Mouse (Mus musculus) heart, adult 8-10 months (tissue): ENCODE results near the gene Platr17. TPM values are rescaled to one million over a fixed set of nuclear protein-coding genes. Genes with fewer than 3 reads are reported as not detected.
"Not testable (repeated sequence)": the region's sequence is repeated elsewhere in the genome, so short reads cannot be mapped to it uniquely, and the experiment has no call there.

Experiments used
- DNase-seq: peaks from one replicate; pipeline ENCODE4 v3.0.0; 2022; ENCODE audit warnings: low spot score
- total RNA-seq, 4 experiments: library from RNA; stranded (reverse); gene quantifications; 2 replicates each; pipeline ENCODE4 v1.2.4; 2022

Platr17 gene
- total RNA-seq, 4 experiments from 2014 or later: not detected

DNA sequence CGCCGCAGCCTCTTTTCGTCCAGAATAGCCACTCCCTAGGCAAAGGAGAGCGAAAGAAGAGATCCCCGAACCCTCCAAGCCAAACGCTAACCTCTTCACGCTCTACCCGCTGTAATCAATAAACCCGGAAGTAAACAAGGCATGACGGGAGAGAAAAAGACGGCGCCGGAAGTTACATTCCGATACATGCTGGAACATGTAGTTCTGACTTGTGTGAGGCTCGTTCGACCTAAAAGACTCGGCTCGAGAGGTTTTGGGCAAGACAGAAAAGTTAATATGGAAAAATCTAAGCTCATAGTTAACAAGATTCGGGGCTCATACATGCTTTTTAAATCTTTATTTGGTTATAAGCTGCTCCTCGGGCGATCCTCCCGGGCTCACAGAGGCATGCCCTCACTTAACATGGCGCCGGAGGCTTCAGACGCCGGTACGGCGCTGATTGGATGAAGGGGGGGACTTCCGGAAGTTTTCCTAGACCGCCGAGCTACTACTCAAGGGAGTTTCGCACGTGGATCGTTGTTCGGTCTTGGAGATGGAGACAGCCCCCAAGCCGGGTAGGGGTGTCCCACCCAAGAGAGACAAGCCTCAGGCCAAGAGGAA is 35.4 kb downstream of the Platr17 start, which contains the start of the genes Pfdn6 and Wdr46:
Gene Pfdn6 (minus strand): TSS at position 138 of the 600 bp plus-strand sequence.
Gene Wdr46 (plus strand): TSS at position 455 of the 600 bp plus-strand sequence.
- DNase-seq: peak; percentile 93

GRCm38 (mm10) chr17:33940981-33941380 is 36.0 kb downstream of the Platr17 start:
- DNase-seq: no peak

- DNase-seq: no peak
These were observed 36.4 kb downstream of the Platr17 start for GRCm38 (mm10) chr17:33941381-33941780.

GRCm38 (mm10) chr17:33943454-33943853 is 38.5 kb downstream of the Platr17 start:
- DNase-seq: no peak

GRCm38 (mm10) chr17:33947430-33948089 is 42.6 kb downstream of the Platr17 start:
- DNase-seq: no peak

- no peak for DNase-seq
These were observed 43.4 kb downstream of the Platr17 start for GRCm38 (mm10) chr17:33948090-33948904.

- no peak for DNase-seq
These were observed 44.1 kb downstream of the Platr17 start for GRCm38 (mm10) chr17:33948905-33949537.

DNA sequence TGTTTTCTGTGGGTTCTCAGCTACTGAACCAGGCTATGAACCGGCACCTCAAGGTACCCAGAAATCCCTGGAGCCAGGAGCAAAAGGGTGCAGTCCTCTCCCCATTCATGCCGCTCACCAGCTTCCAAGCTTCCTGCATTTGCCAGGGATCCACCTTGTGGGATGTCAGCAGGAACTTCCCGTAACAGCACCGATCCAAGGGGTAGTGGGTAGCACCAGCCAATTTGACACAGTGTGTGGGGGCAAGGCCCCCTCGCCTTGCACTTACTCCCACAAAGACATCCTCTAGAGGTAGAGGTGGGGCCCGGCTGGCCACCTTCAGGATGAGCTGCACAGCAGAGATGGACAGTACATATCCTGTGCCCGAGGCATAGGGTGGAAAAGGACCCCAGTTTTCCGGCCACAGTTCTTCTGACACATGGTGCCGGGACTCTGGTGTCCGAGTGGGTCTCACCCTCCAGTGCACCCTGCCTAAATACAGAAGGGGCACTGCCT is 45.2 kb downstream of the Platr17 start:
- no peak for DNase-seq

DNA sequence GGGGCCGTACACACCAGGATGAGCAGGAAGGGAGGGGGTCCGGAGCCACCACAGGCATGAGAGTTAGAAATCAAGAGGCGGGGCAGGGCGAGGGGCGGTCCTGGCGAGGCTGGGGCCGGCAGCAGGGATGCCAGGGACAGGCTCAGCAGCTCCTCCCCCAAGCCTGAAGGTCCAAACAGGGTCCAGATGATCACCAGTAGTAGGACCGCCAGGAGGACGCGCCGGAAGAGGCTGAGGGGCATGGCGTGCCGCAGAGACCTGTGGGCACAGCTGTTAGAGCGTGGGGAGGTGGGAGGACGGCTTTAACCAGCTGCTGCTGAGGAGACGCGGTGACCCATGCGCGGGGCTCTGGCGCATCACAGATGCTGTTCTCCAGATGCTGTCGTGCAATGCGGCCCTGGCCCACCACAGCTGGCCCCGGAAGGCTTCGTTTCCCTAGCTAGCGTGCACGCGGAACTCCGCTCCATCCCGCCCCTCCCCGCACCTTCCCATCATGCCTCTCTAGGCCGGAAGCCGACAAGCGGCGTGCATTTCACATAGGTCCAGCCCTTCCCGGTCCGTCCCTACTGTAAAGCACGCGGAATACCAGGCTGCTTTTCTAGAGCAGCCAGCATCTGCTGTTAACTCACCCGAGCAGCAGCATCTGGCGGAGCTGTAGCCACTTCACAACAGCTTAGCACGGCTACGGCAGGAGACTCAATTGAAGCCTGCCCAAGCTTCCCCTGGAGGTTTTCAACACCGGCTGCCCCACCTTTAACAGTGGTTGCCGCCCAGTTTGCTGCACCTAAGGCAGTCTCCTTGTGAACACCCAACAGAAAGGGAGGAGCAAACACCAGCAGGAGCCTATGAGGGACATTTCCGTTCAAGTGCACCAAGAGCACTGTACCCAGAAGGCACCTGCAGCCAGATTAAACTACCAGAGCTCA is 46.3 kb downstream of the Platr17 start, which contains the start of gene B3galt4:
Gene B3galt4 (minus strand): TSS at position 468 of the 926 bp plus-strand sequence.
- DNase-seq: peak; percentile 74

DNA sequence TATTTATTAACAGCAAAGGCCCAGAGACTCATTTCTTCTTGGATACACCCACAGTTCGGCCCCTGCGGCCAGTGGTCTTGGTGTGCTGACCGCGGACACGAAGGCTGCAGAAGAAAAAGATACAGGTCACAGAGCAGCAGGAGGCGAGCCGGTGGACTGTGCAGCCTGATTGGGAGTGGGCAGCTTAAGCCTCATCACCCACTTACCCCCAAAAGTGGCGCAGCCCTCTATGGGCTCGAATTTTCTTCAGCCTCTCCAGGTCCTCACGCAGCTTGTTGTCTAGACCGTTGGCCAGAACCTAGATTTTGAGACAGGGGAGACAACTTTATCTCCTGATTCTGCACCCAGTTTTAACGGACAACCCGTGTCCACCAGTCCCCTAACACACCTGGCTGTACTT is 47.1 kb downstream of the Platr17 start:
- DNase-seq: not testable (repeated sequence)

DNA sequence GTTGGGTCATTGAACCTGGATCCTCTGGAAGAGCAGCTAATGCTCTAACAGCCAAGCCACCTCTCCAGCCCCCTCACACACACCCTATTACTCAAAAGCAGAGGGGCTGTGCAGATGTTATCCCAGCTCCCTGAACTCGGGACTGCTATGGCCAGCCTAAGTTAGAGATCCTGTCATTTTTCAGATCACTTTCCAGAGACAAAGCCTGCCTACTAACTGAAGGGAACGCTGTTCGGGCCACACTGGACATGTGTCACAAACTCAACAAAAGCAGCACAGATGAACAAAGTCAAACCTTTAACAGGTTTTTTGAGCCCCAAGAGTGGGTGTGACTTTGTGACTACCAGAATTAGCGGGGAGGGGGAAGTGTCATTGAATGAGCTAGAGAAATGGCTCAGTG is 47.9 kb downstream of the Platr17 start:
- DNase-seq: no peak

GRCm38 (mm10) chr17:33953310-33953709 is 48.4 kb downstream of the Platr17 start:
- DNase-seq: no peak

GRCm38 (mm10) chr17:33953961-33954565 is 49.1 kb downstream of the Platr17 start:
- no peak for DNase-seq

DNA sequence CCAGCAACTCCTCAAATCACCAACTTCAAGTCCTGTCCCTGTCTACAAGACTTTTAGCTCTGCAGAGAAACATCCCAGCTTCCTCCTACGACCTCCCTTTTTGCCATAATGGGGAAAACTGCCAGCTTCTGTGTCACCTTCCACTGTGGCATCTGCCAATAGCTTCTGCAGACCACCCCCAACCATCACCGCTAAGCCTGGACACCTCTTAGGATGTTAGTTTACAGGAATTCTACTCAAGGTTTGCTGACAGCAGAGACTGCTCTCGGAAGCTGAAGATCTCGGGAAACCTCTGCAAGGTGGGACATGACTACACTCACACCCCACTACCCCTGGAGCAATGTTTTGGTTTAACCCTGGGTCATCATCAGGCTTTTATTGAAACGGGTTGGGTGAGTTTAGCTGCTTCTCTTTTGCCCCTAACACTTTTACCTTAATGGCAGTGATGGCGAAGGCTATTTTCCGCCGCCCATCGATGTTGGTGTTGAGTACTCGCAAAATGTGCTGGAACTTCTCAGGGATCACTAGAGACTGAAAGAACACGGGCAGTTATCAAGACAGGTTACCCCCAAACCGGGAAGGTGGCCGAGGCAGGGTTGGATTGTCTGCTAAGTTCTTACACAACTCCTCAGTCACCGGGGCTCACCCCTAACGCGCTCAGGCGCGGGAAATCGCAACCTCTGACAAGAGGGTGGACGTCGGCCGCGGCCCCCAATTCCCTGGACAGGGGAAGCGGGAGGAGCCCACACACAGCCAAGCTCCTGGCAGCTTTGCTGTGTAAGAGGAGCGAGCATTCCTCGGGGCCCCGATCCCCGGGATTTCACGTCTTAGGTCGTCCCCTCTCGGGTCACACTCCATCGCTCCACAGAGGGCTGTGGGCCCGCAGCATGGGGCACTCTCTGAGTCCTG is 50.0 kb downstream of the Platr17 start:
- DNase-seq: no peak

- peak; percentile 98 for DNase-seq
These were observed 50.8 kb downstream of the Platr17 start, which contains the start of the genes Vps52 and Rps18 for GRCm38 (mm10) chr17:33955555-33956214. Gene Vps52, plus strand, starts transcription at chr17:33955812. Gene Rps18, minus strand, starts transcription at chr17:33956001.
